Mouse (Mus musculus): ENCODE data around the gene Syne1. TPM values are rescaled to one million over a fixed set of nuclear protein-coding genes. Genes with fewer than 3 reads are reported as not detected.

The Syne1 gene
- polyA plus RNA-seq, 1 experiment: 52.0 TPM

DNA sequence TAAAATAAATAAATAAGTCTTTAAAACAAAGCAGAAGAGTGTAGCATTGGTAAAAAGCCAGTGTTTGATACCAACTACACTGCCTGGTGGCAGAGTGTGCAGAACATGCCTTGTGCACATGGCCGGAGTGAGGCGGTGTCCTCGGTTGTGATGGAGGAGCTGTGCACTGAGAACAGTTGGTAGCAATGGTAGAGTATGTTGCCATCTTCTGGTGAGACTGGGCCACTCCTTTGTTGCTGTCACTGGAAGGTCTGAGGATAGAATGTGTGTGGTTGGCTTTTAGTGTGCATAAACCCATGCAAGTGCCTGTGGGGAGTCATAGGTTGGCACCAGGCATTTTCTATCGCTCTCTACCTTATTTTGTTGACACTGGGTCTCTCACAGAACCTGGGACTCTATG, 17.7 kb upstream of the Syne1 start:
- TF ChIP-seq CTCF (IDR thresholded peaks at IDR 0.05; ENCODE audit: insufficient read depth, low read length) (no peak), POLR2A (IDR thresholded peaks at IDR 0.05; ENCODE audit: borderline replicate concordance, extremely low read depth, low read depth, low read length) (no peak)
- H3K4me3 ChIP-seq (replicated peaks; ENCODE audit: extremely low read depth, low read depth, low read length): no peak overlapping the region
- DNase-seq: no peak
- peaks cover 5% of the 10 kb centered on the region for H3K4me1 ChIP-seq (ENCODE audit: control insufficient read depth, insufficient read depth, low read length)
- 85% methylated on average over 4 of the region's 4 CpGs for WGBS

DNA sequence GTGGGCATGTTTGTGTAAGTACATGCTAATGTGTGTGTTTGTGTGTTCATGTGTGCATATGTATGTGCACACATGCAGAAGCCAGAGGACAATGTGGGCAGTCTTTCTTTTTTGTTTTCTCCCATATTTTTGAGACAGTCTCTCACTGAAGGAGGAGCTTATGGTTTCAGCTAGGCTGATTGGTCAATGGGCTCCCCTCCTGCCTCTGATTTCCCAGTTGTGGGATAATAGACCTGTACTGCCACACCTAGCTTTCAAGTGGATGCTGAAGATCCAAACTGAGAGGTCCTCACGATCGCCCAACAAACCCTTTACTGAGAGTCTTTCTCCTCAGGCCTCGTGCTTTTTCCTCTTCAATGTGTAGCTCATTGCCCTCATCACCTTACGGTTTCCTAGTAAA, 10.4 kb upstream of the Syne1 start:
- no peaks in the 10 kb centered on the region for H3K4me1 ChIP-seq (ENCODE audit: control insufficient read depth, insufficient read depth, low read length)
- no peak for TF ChIP-seq CTCF (IDR thresholded peaks at IDR 0.05; ENCODE audit: insufficient read depth, low read length)
- TF ChIP-seq POLR2A (IDR thresholded peaks at IDR 0.05; ENCODE audit: borderline replicate concordance, extremely low read depth, low read depth, low read length): no peak
- 83% methylated on average over 4 of the region's 4 CpGs for WGBS
- DNase-seq: no peak
- no peak overlapping the region for H3K4me3 ChIP-seq (replicated peaks; ENCODE audit: extremely low read depth, low read depth, low read length)

DNA sequence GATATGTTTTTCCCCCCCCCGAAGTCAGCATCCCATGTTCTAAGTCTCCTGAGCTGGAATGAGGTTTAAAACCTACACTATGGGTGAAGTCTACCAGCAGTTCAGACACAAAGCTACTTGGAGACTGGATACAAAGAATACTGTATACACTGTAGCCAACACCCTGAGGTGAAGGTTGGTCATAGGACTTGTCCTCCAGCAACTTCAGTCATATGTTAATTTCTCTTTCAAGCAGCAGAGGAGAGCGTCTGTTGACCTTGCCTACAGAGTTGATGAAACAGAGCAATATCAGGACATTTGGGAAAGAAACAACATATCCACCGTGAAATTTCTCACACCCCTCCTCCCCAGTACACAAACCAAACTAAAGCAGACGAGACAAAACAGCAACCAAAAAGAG, 9.2 kb upstream of the Syne1 start:
- DNase-seq: no peak
- 76% methylated on average over 4 of the region's 4 CpGs for WGBS
- Histone ChIP-seq H3K4me3 (replicated peaks; ENCODE audit: extremely low read depth, low read depth, low read length) (no peak overlapping the region), H3K4me1 (ENCODE audit: control insufficient read depth, insufficient read depth, low read length) (no peaks in the 10 kb centered on the region)
- no peak for TF ChIP-seq POLR2A (IDR thresholded peaks at IDR 0.05; ENCODE audit: borderline replicate concordance, extremely low read depth, low read depth, low read length)
- no peak for TF ChIP-seq CTCF (IDR thresholded peaks at IDR 0.05; ENCODE audit: insufficient read depth, low read length)

DNA sequence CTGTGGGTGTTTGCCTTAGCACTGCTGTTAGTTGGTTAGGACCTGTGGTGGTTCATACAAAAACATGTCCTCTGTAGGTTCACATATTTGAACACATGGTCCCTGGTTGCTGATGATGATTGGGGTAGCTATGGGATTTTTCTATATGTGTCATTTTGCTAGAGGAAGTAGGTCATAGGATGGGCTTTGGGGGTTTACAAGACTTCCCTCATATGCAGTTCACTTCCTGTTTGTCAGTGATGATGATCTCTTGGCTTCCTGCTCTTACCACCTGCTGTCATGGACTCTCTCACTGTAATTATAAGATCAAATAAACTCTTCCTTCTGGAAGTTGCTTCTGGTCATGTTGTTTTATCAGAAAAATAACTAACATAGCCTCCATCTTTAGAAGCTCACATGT, 7.5 kb upstream of the Syne1 start:
- TF ChIP-seq POLR2A (IDR thresholded peaks at IDR 0.05; ENCODE audit: borderline replicate concordance, extremely low read depth, low read depth, low read length): no peak
- TF ChIP-seq CTCF (IDR thresholded peaks at IDR 0.05; ENCODE audit: insufficient read depth, low read length): no peak
- DNase-seq: no peak
- Histone ChIP-seq H3K4me3 (replicated peaks; ENCODE audit: extremely low read depth, low read depth, low read length) (no peak overlapping the region), H3K4me1 (ENCODE audit: control insufficient read depth, insufficient read depth, low read length) (no peaks in the 10 kb centered on the region)

DNA sequence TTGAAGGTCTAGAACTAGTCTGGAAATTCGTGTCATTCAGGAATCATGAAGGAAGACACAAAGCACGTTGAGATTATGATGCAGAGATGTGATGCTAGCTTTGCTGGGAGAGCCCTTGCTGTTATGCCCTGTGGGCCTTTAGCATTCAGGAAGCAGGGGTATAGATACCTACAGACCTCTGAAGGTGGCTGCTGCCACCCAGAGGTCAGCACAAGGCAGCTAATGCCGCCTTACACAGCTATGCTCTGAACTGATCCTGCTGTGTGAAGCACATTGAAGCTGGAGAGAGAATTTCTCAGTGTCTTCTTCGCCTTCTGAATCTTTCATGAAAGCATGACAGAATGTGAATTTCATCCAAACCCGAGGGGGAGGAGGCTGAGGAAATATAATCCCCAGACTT, 3.7 kb upstream of the Syne1 start:
- DNase-seq: no peak

DNA sequence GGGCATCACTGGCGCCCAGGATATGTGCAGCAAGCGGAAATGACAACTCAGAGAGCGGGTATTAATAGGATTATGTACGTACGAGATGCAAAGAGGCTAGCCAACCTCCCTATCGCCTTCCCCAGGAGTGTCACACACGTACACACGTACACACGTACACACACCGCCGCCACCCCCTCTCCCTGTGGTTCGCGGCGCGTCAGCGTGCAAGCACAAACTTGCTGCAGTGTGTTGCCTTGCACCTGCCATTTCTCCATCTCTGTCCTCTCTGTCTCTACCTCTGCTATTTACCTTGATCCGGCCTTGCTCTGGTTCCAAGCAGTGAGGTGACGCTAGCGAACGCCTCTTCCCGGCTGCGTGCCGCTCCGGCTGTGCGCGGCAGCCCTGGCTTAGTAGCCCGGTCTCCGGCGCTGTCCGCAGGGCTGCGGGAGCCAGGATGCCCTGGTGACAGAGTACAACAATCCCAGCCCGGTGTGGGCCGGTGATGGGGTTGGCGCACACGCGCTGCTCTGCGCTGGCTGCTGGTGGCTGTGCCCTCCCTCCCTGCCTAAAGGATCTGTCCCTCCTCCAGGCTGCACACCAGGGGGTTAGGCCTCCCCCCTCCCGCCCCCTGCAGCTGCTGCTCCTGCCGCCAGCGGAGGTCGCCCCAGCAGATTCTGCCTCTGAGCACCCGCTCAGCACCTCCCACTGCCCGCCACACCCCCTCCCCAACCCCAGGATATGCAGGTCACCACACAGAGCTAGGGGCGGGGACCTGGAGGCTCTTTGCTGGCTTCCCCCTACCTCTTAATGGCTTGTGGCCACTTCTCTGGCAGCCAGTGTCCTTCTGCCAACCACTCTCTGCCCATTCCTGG, 887 bp downstream of the Syne1 start:
- DNase-seq: peak; percentile 31
- TF ChIP-seq CTCF (IDR thresholded peaks at IDR 0.05; ENCODE audit: insufficient read depth, low read length) (no peak), POLR2A (IDR thresholded peaks at IDR 0.05; ENCODE audit: borderline replicate concordance, extremely low read depth, low read depth, low read length) (peak; percentile 61; the same call in 1 of the 2 replicates)
- 2% methylated on average over 44 of the region's 44 CpGs for WGBS

More for the DNA sequence above, 3.7 kb upstream of the Syne1 start:
- WGBS: 27% methylated on average over 5 of the region's 5 CpGs
- TF ChIP-seq CTCF (IDR thresholded peaks at IDR 0.05; ENCODE audit: insufficient read depth, low read length): peak; percentile 75
- no peak for TF ChIP-seq POLR2A (IDR thresholded peaks at IDR 0.05; ENCODE audit: borderline replicate concordance, extremely low read depth, low read depth, low read length)
- H3K4me1 ChIP-seq (ENCODE audit: control insufficient read depth, insufficient read depth, low read length): no peaks in the 10 kb centered on the region
- no peak overlapping the region for H3K4me3 ChIP-seq (replicated peaks; ENCODE audit: extremely low read depth, low read depth, low read length)

DNA sequence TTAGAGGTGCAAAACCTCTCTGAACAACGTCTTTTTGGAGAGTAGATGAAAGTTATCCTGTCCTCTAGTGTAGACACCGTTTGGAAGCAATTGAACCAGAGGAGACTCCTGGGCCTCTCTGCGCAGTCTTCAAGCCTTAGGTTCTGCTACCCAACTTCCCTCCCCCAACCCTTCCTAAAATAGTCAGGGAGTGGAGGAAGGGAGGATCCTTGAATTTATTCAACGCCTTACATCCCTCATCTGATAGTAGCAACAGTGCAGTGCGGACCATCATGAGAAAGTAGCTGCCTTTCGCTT, 1.5 kb downstream of the Syne1 start:
- peak; percentile 12 for DNase-seq
- 13% methylated on average over 6 of the region's 6 CpGs for WGBS
- H3K4me1 ChIP-seq (ENCODE audit: control insufficient read depth, insufficient read depth, low read length): peaks cover 2% of the 10 kb centered on the region; the same call in 1 of the 2 replicates
- H3K4me3 ChIP-seq (replicated peaks; ENCODE audit: extremely low read depth, low read depth, low read length): peak overlapping the region; percentile 72
- TF ChIP-seq POLR2A (IDR thresholded peaks at IDR 0.05; ENCODE audit: borderline replicate concordance, extremely low read depth, low read depth, low read length): 0 out of 2 replicates have a peak, but pooled peaks have one; percentile 62
- TF ChIP-seq CTCF (IDR thresholded peaks at IDR 0.05; ENCODE audit: insufficient read depth, low read length): no peak

More for the DNA sequence above, 887 bp downstream of the Syne1 start:
- peak overlapping the region; percentile 72 for H3K4me3 ChIP-seq (replicated peaks; ENCODE audit: extremely low read depth, low read depth, low read length)
- H3K4me1 ChIP-seq (ENCODE audit: control insufficient read depth, insufficient read depth, low read length): peaks cover 2% of the 10 kb centered on the region; the same call in 1 of the 2 replicates

DNA sequence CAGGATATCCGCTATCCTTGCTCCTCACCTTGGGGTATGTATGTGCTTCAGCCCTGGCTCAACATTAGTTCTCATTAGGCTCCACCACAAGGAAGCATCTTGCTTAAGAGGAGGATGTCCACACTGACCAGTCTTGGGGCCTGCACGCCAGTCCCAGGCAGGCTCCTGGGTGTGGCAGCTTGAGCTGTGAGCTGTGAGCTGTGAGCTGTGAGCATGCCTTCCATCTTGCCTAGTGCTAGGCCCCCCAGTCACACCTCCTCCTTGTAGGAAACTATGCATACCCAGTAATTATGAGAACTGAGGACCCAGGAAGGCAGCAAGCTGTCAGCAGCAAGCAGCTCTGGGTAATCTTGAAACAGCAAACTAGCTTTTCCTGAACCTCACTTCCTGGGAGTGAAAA, 2.6 kb downstream of the Syne1 start:
- TF ChIP-seq POLR2A (IDR thresholded peaks at IDR 0.05; ENCODE audit: borderline replicate concordance, extremely low read depth, low read depth, low read length) (no peak), CTCF (IDR thresholded peaks at IDR 0.05; ENCODE audit: insufficient read depth, low read length) (no peak)
- no peak for DNase-seq
- 64% methylated on average over 2 of the region's 2 CpGs for WGBS
- H3K4me3 ChIP-seq (replicated peaks; ENCODE audit: extremely low read depth, low read depth, low read length): no peak overlapping the region
- peaks cover 2% of the 10 kb centered on the region; the same call in 1 of the 2 replicates for H3K4me1 ChIP-seq (ENCODE audit: control insufficient read depth, insufficient read depth, low read length)

DNA sequence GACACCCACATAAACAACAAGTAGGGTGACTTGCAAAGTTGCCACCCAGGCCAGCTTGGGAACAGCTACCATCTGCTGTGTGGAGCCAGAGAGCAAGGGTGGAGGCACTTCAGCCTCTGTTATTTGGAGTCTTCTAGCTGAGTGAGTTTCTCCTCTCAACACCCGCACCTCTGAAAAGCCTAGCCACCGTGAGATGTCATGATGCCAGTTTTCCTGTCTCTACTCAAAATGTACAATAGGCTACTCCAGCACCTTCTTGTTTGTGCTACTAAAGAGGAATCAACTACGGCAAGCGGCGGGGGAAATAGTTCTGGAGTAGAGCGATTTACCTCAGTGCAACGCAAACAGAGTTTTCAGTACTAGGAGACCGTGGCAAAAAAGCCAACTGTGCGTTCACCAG, 3.5 kb downstream of the Syne1 start:
- TF ChIP-seq POLR2A (IDR thresholded peaks at IDR 0.05; ENCODE audit: borderline replicate concordance, extremely low read depth, low read depth, low read length): no peak
- no peak for DNase-seq
- Histone ChIP-seq H3K4me1 (ENCODE audit: control insufficient read depth, insufficient read depth, low read length) (peaks cover 2% of the 10 kb centered on the region; the same call in 1 of the 2 replicates), H3K4me3 (replicated peaks; ENCODE audit: extremely low read depth, low read depth, low read length) (no peak overlapping the region)
- WGBS: 84% methylated on average over 9 of the region's 9 CpGs

DNA sequence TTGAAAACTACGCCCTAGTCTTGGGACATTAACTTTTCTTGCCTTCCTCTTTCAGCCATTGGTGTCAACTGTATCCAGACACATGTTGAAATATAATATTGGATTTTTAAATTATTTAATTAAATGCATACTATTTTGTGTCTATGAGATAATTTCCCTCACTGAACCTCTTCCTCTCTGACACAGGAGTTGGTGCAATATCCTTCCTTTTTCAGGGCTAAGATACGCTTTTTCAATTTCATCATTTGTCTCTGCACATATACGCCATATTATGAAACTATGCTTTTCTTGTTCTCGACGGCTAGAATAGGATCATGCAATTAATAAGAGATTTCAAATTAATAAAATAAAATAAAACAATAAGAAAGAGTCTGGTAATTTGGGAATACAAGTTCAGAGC, 4.9 kb downstream of the Syne1 start:
- 90% methylated on average over 5 of the region's 5 CpGs for WGBS
- DNase-seq: no peak
- H3K4me3 ChIP-seq (replicated peaks; ENCODE audit: extremely low read depth, low read depth, low read length): no peak overlapping the region
- peaks cover 2% of the 10 kb centered on the region; the same call in 1 of the 2 replicates for H3K4me1 ChIP-seq (ENCODE audit: control insufficient read depth, insufficient read depth, low read length)
- TF ChIP-seq POLR2A (IDR thresholded peaks at IDR 0.05; ENCODE audit: borderline replicate concordance, extremely low read depth, low read depth, low read length): no peak
- TF ChIP-seq CTCF (IDR thresholded peaks at IDR 0.05; ENCODE audit: insufficient read depth, low read length): no peak
